Mouse (Mus musculus) yolk sac, embryonic 10.5 days (tissue): ENCODE measurements around the gene Asxl1.

Experiments used
- DNase-seq: peaks from one replicate; pipeline ENCODE4 v3.0.0-alpha.2; 2017; ENCODE audit warnings: low spot score

The Asxl1 gene

DNA sequence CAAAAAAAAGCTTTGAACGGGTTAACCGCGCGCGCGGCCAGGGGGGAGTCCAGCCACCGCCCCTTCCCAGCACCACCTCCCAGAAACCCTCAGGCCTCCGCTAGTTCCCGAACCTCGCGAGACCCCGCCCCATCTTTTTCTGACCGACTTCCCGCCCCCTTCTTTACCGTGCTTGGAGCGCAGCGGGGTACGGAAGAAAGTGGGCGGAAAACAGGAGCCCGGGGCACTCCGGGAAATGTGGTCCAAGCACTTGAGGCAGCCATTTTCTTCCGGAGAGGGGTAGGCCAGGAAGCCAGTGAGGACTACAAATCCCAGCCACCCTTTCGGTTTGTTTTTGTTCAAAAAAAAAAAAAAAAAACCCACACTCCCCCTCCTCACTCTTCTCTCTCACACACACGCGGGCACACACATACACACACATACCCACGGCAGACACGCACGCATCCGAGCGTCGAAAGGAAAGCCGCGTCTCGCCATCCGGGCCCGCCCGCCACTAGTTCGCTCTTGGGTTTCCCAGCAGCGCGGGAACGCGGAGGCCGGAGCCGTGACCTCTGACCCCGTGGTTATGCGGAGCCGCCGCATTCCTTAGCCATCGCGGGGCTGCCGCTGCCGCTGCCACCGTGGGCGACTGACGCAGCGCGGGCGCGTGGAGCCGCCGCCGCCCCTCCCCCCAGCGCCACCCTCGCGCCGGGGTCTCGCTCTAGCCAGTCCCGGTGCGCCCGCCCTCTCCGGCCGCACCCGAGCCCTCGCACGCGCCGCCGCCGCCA lies at the start of gene Asxl1:
Gene Asxl1, plus strand, starts transcription at position 376 of the 767 bp plus-strand sequence.
- peak; percentile 99 for DNase-seq

DNA sequence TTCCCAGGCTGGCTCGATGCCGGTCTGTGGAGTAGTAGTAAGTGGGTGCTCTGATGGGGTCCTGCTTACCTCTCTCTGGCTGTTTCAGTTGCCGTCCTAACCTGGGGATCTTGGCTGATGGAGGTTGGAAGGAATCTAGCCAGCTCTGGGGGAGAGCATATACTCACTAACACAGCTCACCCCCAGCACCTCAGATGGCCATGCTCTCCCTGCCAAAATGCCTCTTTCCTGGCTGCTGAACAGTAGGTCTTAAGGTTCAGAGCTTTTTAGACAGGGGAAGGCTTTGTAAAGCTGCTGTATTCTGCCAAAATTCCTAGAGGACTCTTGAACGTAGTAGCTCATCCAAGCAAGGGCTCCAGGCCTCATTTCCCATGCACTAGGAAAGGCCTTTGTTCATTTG lies 47.9 kb upstream of the Asxl1 start:
- no peak for DNase-seq

DNA sequence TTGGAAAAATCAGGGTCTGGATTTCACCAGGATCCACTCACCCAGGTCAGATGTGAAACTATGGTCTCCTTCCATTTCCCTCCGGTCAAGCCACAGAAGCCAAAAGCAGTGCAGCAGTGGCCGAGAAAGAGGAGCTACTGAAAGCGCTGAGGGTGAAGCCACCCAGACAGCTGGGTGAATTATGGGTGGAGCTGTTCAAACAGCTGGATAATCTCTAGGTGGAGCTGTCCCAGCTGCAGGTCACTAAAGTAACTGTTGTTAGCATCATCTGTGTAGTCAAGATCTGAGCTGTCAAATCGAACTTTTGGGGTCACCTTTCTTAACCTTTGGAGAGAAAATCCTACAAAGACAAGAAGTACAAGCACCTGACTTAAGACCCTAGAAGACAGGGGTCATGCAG lies 47.2 kb upstream of the Asxl1 start:
- no peak for DNase-seq

DNA sequence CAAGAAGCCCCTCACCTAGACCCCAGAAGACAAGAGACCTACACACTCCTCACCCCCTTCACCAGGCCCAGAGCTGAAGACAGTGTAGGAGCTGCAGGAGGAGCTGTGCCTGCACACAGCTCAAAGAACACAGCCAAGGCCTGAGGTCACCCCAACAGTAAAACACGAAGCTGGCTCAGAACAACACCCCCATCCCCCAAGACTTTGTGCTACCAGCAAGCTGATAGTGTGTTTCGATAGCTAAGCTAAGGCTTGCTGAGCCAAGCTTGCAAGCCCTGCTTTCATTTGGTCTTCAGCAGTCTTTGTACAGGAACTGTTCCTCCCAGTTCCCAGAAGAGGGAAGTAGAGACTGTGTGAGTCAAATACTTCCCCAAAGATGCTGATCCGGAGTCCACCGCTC lies 46.8 kb upstream of the Asxl1 start:
- DNase-seq, result no peak

DNA sequence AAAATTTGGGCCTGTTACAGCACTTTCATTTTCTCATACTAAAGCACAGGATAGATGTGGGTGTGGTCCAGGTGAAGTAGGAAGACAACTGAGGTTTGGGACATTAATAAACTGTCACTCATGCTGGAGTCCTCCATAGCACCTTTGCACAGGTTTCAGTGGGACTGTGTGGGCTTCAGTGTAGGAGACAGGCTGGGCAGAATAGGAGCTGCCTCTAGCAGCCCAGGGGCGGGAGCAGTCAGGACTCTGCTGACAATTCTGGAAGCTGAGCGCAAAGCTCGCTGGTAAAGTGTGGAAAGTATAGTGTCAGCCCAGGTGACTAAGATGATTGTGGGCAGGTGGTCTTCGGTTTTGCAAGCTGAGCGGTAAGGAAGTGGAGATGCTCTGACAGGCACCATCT lies 44.5 kb upstream of the Asxl1 start:
- DNase-seq, result no peak

DNA sequence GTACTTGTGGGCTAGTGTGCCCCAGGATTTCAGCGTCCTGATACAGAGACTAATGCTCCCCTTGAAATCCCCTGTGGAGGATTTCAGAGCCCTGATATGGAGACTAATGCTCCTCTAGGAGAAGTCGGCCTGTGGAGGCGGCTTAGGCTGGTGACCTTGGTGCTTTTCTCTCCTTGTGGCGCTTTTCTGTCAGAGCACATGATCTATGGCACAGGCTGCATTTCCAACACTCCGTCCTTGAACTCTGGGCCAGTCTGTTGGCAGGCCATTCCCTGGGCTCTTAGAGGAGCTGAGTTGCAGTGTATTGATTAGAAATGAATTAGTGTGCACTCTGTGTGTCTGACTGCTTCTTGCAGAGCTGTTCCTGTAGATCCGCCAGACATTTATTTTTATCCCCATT lies 40.4 kb upstream of the Asxl1 start:
- no peak for DNase-seq

DNA sequence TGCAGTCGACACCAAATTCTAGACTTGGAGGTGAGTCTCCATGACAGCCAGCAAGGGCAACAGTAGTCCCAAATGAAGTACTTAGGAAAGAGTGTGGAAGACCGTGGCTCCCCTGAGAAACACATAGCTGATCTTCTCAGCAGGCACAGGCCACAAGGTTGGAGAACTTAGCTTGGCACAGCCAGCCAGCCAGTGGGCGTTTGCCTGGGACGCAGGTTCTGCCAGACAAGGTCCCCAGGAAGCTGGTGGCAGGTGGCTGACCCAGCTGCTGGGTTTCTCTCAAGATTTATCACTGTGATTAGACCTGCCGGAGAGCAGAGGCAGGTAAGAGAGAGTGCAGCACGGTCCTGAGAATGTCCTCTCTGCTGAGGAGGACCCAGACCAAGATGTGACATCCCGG lies 37.0 kb upstream of the Asxl1 start:
- DNase-seq, result no peak

DNA sequence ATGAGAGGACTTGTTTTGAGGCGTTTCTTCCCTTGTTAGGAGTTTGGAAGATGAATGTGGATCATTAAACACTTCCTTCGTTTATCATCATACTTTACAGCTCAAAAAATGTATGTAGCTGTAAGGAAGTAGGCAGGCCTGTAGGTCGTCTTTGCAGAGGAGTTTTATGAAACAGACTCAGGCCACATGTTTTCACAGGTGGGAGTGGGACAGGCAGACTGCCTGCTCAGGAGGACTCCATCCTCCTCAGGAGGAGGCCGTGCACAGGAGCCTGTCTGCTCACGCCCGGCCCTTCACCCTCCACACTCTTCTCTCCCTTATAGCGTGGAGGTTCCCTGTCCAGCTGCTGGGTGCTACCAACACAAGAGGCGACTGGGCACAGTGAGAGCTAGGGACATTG lies 36.5 kb upstream of the Asxl1 start:
- no peak for DNase-seq

DNA sequence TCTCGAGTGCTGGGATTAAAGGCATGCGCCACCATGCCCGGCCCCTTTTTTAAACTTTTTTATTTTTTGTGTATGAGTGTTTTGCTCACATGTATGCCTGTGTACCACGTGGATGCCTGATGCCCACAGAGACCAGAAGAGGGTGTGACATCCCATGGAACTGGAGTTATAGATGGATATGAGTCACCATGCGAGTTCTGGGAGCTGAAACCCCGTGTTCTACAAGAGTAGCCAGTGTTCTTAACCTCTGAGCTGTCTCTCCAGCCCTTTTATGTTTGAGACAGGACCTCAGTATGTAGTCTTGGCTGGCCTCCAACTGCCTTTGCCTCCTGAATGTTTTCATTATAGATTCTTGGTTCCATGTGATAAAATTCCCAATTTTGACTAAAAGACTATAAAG lies 35.4 kb upstream of the Asxl1 start:
- DNase-seq, result no peak

DNA sequence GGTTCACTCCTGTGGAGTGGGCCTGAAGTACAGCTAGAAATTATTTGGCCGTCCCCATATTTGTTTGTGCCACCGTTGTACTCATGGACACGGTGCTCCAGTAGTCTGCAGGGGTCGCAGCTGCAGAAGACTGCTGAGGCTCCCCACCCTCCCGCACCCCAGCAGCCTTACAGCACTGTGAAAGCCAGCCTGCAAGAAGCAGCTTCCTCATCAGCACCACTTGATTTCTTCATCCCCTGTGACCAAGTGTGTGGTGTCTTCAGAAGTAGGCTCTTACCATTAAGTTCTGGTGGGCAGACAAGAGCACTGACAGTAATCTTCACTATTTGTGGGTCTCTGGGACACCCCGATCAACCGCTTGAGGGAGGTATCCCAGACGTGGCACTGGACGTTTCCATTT lies 32.7 kb upstream of the Asxl1 start:
- no peak for DNase-seq

DNA sequence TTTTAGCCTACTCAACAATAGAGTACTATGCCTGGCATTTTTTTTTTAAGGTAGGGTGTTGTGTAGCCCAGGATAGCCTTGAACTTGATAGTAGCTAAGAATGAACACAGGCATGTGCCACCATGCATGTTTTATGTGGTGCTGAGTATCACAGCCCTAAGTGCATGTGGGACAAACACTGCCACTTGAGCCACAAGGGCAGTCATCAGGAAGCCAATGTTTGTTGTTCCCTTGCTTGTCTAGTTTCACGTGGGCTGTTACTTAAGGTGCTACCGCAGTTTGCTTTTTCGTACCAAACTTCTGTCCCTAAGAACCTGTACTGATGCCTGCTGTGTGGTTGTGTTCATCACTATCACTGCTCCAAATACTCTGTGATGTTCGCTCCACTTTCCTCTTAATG lies 27.2 kb upstream of the Asxl1 start:
- no peak for DNase-seq

DNA sequence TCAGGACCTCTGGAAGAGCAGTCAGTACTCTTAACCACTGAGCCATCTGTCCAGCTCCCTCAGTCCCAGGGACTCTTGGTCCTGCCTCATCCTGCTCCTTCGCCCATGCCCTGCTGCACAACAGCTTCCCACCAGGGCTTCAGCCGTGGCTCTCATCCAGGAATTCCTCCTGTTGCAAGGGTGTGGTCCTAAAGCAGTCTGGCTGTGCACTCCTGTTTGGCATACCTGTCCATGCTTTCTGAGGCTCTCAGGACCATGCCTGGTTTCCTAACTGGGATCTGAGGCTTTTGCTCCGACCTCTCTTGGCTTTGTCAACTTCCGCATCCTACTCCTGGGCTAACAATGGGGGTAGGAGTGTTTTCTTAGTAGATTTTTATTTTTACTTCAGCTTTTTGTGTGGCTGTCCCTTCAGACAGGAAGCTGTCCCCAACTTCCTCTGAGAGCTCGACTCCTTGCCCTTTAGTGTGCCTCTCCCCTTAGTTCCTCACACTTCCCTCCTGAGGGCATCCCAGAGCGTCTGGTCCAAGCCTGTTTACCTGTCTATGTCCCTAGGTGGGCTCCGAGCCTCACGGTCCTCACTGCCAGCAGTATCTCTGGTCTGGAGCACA lies 26.5 kb upstream of the Asxl1 start:
- DNase-seq, result no peak

DNA sequence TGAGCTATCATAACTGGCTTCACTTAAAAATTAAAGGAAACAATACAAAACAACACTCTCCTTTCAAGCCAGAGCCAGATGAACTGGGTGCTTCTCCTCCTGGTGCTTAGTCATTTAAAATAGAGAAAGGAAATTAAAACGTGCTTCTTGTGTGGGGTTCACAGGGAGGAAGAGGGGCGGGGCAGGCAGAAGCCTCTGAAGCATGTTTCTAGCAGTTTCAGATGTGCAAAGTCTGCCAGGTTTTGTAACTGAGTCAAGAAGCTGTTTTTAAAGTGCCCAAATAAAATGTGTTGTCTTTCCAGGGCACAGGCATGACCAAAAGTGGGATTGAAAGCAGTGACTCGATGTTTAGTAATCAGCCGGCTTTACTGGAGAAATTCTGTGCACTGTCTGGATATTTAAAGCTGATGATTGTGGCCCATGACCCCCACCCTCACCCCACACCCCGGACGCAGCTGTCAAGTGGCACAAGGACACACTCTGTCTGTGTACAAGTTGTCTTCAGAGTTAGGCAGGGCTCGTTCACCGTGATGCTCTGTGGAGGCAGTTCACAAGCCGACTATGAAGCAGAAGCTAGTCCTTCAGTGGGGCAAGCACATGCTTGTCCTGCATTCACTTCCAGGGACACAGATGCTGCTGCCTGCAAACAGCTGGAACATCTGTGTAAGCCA lies 19.8 kb upstream of the Asxl1 start:
- DNase-seq, result no peak

DNA sequence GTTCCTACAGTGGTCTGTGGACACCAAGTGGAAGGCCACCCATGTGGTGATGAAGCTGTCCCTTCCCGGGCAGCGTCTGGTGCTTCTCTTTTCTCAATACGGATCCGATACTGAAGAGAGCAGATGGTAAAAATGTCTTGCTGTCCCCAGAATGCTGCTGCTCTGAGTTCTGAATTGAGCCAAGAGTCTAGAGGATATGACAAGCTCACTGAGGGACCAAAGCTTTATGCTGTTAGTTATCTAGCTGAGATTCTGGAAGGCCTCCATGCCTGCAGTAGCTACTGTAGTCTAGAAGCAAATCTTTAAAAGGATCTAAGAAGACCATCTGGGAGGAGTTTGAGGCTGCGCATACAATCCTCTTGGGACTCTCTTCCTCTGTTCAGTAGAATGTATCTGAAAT lies 13.4 kb upstream of the Asxl1 start:
- DNase-seq, result no peak

DNA sequence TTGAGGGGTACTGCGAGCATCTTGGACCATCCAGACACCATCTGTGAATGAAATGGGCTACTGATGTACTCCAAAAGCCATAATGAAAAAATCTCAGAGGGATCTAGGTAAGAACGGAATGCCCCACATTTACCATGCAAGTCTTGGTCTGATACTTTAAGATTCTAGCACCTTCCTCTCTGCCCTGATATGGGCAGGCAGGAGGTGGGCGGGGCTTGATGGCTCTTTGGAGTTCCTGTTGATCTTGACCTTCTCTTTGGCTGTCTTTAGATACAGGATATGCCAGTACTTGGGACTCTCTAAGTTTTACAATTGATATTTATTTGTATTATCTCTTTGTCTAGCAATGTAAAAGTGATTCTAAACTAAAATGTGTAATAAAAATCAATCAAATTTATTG lies 12.6 kb upstream of the Asxl1 start:
- DNase-seq, result no peak

DNA sequence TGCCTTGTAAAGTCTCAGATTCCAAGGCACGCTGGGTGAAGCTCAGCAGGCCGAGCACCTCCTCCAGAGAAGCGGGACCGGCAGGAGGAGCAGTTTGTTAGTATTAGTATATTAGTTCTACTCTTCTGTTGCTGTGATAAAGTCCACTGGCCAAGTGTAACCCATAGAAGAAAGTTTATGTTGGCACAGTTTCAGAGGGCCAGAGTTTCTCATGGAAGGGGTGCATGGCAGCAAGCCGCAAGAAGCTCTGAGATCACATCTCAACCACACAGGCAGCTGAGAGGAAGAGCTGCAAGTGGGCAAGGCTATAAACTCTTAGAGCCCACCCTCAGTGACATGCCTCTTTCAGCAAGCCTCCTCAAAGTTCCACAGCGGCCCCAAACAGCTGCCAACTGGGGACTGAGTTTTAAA lies 11.8 kb upstream of the Asxl1 start:
- DNase-seq, result no peak

DNA sequence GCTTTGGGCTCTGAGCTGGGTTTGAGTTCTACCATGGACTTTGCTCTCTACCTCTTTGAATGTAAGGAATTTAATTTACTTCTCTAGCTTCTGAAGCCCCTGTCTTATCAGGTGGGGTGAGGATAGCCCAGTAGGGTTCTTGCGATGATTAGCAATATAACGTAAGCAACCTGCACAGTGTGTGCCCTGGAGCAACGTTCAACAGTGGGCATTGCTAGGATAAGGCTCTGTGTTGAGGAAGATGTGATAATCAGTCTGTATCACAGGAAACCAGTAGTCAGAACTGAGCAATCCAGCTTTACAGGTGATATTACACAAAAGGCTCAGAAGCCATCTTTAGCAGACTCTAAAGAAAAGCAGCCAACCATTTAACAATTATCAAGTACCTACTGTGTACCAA lies 11.3 kb upstream of the Asxl1 start:
- DNase-seq, result no peak

DNA sequence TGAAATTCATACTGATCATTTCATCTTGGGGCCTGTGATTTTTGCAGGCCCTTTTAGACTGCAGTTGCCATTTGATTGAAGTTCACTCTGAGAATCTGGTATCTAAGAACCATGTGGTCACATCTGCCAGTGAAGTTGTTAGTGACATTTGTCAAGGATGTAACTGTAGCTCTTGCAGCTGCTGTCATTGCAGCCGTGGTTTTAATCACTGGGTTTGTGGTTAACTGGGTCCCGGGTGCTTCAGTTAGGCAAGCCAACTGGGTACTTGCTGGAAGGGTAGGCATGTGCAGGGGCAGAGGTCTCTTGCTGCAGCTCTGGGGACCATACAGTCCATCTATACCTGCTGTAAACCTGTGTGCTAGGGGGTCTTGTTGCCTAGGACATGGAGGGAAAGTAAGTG lies 9.5 kb upstream of the Asxl1 start:
- no peak for DNase-seq

DNA sequence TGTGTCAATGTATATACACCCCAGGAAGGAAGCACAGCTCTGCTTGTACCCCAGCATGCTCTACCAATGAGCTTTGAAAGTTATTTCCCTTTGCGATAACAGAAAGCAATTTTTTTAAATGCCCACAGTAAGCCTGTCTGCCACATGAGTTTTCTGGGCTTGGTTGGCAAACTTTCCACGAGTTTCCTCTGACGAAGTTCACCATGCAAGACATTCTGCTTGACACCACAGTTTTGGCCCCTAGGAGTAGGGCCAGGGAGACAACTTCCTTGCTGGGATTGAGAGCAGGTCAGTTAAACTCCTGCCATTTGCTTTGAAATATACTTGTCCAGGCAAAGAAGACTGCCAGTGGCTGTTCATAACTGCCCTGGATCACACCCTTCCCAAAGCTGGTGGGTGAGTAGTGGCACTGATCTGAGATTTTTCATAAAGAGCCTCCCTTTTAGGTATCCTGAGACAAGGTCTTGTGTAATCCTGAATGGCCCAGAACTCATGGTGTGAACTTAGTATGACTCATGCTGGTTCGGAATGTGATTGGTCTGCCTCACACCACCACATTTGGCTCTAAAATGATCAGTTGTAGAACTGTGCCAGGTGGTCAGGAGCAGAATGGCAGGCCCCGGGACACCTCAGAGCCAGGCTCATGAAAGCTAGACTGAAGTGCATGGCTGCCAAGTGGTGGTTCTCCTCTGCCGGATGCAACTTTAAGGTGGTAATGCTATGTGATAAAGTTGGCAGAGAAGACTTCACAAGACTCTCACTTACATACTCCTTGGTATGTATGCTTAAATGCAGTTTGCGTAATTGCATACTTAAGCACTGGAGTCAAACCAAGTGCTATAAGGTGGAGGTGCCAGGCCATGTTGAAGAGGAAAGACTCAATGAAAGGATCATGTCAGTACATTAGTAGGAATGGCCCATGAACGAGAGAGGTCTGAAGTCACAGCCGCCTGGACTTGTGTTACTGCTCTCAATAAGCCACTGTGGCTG lies 7.0 kb upstream of the Asxl1 start:
- DNase-seq, result no peak

DNA sequence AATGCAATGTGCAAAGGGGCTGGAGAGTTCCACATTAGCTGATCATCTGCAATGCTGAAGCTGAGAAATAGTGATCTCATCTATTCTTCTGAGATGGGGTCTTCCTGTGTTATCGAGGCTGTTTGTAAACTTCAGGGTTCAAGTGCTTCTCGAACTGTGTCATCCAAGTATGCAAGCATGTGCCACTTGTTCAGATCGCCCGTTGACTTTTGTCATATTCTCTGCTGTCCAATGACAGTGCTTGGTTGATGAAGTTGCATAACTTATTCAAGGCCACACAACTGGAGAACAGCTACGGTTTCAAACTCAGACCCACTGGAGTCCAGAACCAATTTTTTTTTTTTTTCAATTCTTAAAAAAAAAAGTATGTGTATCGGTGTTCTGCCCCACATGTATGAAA lies 3.5 kb upstream of the Asxl1 start:
- DNase-seq, result no peak

DNA sequence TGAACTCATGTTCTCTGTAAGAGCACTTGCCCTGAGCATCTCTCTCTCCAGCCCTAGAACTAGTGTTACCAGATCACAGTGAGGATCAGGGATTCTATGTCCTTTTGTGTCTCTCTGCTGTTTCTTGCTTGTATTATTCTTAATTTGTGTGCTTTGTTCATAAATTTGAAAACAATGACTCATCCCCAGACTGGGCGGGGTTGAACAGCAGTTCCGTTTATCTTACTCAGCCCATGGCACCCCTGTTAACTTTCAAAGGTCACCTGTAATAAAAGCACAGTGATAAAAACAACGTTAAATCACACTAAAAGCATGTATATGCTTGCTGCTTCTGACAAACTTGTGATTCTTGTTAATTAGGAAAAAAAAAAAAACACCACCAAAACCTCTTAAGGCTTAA lies 3.0 kb upstream of the Asxl1 start:
- DNase-seq, result no peak

DNA sequence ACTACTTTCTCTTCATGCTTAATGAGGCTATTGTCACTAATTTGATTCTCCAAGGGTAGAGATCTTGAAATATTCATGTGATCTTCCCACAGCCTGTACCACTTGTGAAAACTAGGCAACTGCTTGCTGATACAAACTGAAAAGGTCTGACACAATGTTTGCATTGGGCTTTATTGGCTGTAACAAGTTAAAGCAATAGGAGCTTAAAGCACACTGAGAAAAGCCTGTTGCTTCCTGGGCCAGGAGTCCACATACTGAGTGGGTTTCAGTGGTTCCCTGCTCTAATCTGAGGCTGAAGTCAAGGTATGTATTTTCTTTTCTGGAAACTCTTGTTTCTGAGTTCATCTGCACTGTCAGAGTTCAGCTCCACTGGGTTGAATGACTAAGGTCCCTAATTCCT lies 2.4 kb upstream of the Asxl1 start:
- peak; percentile 27 for DNase-seq
